Mouse (Mus musculus): Measurements from ENCODE around the gene Olfr71.

Gene Olfr71

GRCm38 (mm10) chr4:43655656-43656338 is 54.3 kb downstream of the Olfr71 start:
- DNase-seq, result peak in 1 of 2 experiments; percentile 18

All from kidney, postnatal 4 days (tissue).